Mouse (Mus musculus) T-helper 17 cell (primary cell): ENCODE measurements around the gene Tox2.

Source experiments
- in situ Hi-C, 2 experiments: fragments of 300-600 bp; cut with MboI, MseI; formaldehyde crosslinking; loops; 1 replicate in 1 of 2; 2 replicates in 1 of 2; pipeline ENCODE4 v1.15.1; 2025; ENCODE audit warnings: high pct_unique_total_duplicates in 2 of 2

The Tox2 gene

GRCm38 (mm10) chr2:163252645-163253044 is 49.7 kb downstream of the Tox2 start:
- in situ Hi-C loops = no loop called here

- in situ Hi-C loops = no loop called here
Measured at GRCm38 (mm10) chr2:163253248-163254099, 50.5 kb downstream of the Tox2 start.

GRCm38 (mm10) chr2:163254228-163254627 is 51.3 kb downstream of the Tox2 start:
- in situ Hi-C loops = no loop called here

DNA sequence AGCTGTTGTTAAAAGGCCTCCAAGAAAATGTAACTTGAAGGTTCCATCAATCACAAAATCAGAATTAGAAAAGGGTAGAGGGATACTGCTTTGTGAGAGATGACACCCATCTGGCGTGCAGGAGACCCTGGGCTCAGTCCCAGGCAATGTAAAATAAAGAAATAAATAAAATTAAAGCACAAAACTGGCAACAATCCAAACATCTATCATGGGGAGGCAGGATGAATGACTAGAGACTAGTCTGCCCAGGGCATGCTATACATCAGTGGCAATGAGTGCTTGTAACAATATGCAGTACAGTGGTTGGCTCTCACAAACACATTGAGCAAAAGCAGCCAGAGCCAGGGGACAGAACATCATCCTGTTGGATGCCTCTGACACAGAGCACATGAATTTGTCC is 53.8 kb downstream of the Tox2 start:
- in situ Hi-C loops = no loop called here

GRCm38 (mm10) chr2:163261362-163262054 is 58.6 kb downstream of the Tox2 start:
- in situ Hi-C loops = loop anchor here (5.0 to 10.0 kb wide), 3 partner anchors 394 to 1903 kb away; partner anchors contain the start of gene Ada (in 1 of the 2)

DNA sequence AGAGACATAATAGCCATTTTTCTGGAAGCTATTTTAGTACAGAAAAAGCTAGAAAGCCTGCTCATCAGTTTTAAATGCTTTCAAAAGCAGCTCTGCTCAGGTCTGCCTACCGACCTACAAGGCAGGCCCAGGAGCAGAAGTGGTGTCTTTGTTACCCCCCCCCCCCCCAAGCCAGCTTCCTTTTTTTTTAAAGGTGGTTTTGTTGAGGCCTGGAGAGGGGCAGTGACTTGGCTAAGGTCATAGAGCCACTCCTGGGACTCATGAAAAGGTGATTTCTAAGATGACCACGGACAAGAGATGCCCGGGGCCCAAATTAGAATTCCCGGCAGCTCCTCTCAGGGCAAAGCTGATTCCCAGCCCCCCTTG is 59.1 kb downstream of the Tox2 start:
- in situ Hi-C loops = loop anchor here (5.0 to 10.0 kb wide), 3 partner anchors 395 to 1903 kb away; partner anchors contain the start of gene Ada (in 1 of the 2)

DNA sequence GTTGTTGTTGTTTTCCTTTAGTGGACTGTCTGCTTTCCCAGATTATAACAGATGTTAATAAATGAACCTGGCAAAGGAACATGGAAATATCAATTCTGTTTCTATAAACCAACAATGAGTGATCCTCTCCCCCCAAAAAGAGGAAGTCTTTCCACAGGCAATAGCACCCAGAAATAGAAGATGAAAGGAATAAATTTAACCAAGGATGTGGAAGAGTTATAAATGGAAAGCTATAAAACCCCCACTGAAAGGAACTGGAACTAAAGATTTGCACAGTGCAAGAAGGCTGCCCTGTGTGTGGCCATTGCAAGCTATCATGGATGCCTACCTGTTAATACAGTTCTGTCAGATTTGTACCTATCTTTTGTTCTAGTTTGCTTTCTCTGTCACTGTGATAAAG is 64.2 kb downstream of the Tox2 start:
- in situ Hi-C loops = loop anchor here (10.0 kb wide), 2 partner anchors 488 to 1898 kb away; partner anchors contain the start of gene Ada (in 1 of the 2)

- in situ Hi-C loops = no loop called here
Measured at GRCm38 (mm10) chr2:163271581-163272492, 68.9 kb downstream of the Tox2 start.

DNA sequence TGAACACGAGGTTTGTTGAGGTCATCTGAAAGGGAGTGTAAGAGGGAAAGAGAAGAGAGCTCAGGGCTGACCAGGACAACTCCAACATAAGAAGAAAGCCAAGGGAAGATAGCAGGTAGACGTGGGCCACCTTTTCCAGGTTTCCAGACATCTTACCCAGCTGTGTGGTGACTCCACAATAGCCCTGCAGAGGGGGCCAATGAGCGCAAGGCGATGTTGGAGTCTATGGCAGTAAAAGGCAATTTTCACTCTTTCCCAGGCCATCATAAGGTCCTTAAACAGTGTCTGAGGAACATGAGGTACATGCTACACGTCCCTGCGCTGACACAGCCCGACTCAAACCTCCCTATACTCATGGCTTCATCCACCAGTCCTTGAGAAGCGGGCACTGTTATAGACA is 70.9 kb downstream of the Tox2 start:
- in situ Hi-C loops = no loop called here

DNA sequence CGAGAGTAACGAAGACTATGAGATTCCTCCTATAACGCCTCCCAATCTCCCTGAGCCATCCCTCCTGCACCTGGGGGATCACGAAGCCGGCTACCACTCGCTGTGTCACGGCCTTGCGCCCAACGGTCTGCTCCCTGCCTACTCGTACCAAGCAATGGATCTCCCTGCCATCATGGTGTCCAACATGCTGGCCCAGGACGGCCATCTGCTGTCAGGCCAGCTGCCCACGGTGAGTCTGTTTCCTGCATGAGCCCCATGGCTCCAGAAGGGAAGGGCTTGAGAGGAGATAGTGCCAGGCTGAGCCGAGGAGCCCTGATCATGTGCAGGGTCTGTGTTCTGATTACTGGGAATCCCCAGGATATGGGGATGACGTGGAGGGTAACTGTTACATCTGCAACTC is 73.1 kb downstream of the Tox2 start:
- in situ Hi-C loops = no loop called here

DNA sequence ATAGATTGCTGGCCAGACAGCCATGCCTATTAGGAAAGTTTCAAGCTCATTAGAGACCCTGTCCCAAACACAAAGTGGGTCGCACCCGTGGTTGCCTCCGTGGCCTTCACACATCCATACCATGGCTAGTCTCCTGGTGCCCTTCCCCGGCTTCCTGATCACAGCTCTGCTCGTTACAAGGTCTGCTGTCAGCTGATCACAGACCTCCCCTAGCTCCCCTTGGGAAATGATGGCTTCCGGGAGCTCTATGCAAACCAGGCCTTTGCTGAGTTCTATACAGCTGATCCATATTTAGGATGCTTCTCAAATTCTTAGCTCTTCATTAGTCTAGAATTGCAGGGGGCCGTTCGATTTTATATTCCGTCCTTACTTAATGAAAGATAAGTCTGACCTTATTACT is 75.1 kb downstream of the Tox2 start:
- in situ Hi-C loops = no loop called here

DNA sequence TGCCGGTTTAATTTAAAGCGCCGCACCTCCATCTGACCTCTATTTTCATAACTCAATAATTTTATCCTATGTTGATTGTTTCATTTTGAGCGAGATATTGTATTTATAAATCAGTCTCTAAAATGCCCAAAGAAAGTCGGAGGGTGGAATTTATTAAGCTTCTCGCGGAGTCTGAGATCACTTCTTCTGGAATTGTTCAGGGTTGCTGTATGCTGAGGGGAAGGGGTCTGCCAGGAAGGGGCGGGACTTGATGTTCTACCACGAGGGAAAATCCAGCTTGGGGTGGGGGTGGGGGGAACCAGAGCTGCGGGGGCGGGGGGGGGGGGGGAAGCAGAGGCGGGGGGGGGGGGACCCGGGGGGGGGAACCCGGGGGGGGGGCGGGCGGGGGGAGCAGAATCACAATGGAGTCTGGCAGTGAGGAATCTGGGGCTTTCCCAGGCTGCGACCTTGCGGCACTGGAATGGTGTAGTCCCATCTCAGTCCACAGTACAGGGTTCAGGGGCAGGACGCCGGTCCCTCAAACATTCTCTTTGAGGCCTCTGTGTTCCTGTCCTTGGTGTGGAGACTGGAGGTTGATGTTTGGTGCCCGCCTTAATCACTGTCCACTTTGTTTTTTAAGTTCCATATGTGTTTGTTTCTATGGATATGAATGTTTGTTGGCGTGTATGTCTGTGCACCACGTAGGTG is 77.9 kb downstream of the Tox2 start:
- in situ Hi-C loops = no loop called here

DNA sequence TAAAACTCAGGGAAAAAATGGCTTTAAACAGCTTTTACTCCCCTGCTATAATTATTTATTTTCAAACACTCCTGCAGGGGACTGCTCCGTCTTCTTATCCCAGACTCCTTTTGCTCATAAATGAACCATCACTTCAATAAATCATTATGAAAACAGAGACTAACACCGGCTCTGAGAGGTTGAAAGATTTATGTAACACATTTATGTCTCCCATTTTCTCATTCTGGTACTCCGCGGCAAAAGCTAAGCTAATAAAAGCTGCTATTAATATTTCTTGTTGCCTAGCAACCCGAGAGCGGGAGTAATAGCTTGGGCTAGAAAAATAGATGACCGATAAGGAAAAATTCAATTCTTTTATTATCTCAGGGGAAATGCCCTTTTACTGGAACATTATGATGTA is 81.9 kb downstream of the Tox2 start:
- in situ Hi-C loops = no loop called here

GRCm38 (mm10) chr2:163285335-163285734 is 82.4 kb downstream of the Tox2 start:
- in situ Hi-C loops = no loop called here

DNA sequence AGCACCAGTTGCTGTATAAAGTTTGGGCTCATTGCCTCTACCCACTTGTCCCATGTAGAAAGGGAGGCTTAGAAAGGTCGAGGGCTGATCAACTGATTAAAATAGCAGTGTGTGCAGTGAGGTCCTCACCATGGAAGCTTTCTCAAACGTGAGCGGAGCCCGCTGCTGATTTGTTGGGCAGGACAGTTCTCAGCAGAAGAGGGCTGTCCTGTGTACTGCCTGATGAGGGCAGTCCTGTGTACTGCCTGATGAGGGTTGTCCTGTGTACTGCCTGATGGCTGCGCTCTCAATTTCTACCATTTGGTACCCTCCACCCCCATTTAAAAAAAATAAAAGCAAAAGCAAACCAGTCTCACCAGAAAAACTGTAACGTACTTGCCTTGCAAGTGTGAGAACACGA is 82.8 kb downstream of the Tox2 start:
- in situ Hi-C loops = no loop called here

- in situ Hi-C loops = no loop called here
Measured at GRCm38 (mm10) chr2:163288881-163289379, 86.0 kb downstream of the Tox2 start.

GRCm38 (mm10) chr2:163296999-163297630 is 94.2 kb downstream of the Tox2 start:
- in situ Hi-C loops = no loop called here

DNA sequence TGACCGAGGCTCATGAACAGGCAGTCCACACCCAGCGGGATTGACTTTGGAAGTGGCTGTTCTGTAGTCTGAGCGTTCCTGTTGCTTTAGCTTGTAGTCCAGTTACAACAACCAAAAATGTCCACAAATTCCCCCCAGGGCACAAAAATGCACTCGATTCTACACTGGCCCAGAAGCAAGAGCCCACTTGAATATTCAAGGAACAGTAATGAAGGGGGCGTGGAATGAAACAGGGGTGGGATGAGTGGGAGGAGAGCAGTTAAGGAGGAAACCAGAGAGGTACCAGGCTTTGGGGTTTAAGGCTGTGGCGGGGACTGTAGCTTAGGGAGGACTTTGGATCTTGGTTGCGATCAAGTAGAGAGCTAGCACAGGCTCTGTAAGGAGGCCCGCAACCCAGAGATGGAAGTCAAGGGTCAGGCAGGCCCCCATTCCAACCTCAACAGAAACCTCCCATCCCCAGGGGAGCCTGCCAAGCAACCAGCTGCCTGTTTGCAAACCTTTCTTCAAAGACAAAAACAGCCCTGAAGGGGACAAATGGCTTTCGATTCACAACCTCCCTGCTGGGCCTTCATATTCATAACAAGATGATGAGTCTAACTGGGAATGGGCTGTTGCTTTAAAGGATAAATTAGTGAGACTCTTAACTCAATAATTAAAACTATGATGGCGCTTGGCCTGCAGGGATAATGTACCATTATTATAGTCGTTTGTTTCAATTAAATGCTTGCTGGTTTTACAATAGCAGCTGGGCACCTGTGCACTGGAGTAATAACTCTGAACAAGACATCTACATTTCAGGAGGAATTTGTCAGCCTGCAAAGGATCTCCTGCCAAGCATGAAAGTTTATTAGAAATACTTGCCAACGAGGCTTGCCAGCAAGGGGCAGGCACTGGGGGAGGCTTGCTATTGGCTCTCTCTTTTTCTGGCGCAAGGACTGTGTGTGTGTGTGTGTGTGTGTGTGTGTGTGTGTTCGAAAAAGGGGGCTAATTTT is 97.4 kb downstream of the Tox2 start:
- in situ Hi-C loops = no loop called here

DNA sequence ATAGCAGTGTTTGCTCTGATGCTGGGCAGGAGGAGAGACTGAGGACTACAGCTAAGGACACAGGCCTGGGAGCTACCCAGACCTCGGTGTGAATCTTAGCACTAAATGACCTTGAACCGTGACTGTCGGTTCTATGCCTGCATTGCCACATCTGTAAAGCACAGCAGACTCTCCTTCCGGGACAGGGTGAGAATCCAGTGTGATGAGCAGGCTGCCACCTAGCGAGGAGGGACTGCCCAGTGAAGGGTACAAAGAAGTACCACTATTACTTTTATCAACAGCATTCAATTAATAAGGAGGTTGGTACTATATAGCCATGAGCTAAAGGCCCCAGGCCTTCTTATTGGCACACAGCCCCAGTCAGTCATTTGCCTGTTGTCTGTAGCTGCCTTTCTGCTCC is 98.7 kb downstream of the Tox2 start:
- in situ Hi-C loops = no loop called here
